Mouse (Mus musculus) cortical plate, adult 2 months (tissue): Measurements from ENCODE around the gene Olfr73. TPM values are rescaled to one million over a fixed set of nuclear protein-coding genes. Genes with fewer than 3 reads are reported as not detected.
"Not testable (repeated sequence)": the region's sequence is repeated elsewhere in the genome, so short reads cannot be mapped to it uniquely, and the experiment has no call there.

Source experiments
- H3K27ac ChIP-seq: fragments of 200-500 bp; 2 replicates; pipeline ENCODE4 v1.5.1; 2012; ENCODE audit warnings: low read length, control low read depth, inconsistent platforms; ENCODE audit not compliant: insufficient read depth
- H3K4me1 ChIP-seq: fragments of 200-500 bp; 2 replicates; pipeline ENCODE4 v1.6.1; 2011; ENCODE audit warnings: low read length; ENCODE audit not compliant: control insufficient read depth, insufficient read depth
- H3K4me3 ChIP-seq: fragments of 200-500 bp; 2 replicates; pipeline ENCODE4 v1.5.1; 2011; ENCODE audit warnings: mild to moderate bottlenecking, low read length, control low read depth; ENCODE audit not compliant: insufficient read depth
- CTCF ChIP-seq: fragments of 200-500 bp; IDR thresholded peaks from 2 replicates; pipeline ENCODE4 v1.5.1; 2011; ENCODE audit warnings: mild to moderate bottlenecking, control low read depth, low read length; ENCODE audit not compliant: insufficient read depth; ENCODE audit errors: extremely low read depth
- POLR2A ChIP-seq: fragments of 200-500 bp; IDR thresholded peaks from 2 replicates; pipeline ENCODE4 v1.6.1; 2011; ENCODE audit warnings: mild to moderate bottlenecking, low read length, control low read depth; ENCODE audit not compliant: insufficient read depth; ENCODE audit errors: extremely low read depth
- polyA plus RNA-seq: library from polyadenylated mRNA; depleted of rRNA; stranded (reverse); fragments of >200 nt; gene quantifications from 2 replicates; pipeline ENCODE4 v1.2.3, GENCODE M21; 2012; rRNA removed

Olfr73 gene
- not detected in 2 replicates for polyA plus RNA-seq

- Histone ChIP-seq H3K4me1 (no peaks in the 10 kb centered on the region), H3K4me3 (no peak within 1 kb of the TSS), H3K27ac (no peak within 1 kb of the TSS)
- TF ChIP-seq POLR2A (no peak), CTCF (no peak)
Measured at GRCm38 (mm10) chr2:88037599-88037998, at the start of gene Olfr73. Gene Olfr73 (minus strand): TSS chr2:88037699.

- no peaks in the 10 kb centered on the region for H3K4me1 ChIP-seq
- no peak for TF ChIP-seq CTCF
- no peak for TF ChIP-seq POLR2A
- H3K4me3 ChIP-seq = no peak within 1 kb of the TSS
- H3K27ac ChIP-seq = no peak within 1 kb of the TSS
Measured at GRCm38 (mm10) chr2:88071730-88072129, 34.2 kb upstream of the Olfr73 start, which contains the start of gene Olfr1163. Gene Olfr1163 (minus strand): TSS chr2:88071830.

GRCm38 (mm10) chr2:88063587-88063986 lies 26.1 kb upstream of the Olfr73 start:
- no peaks in the 10 kb centered on the region for H3K4me1 ChIP-seq
- H3K4me3 ChIP-seq = no peak overlapping the region
- no peak overlapping the region for H3K27ac ChIP-seq
- TF ChIP-seq CTCF (no peak), POLR2A (no peak)

GRCm38 (mm10) chr2:88051029-88051428 lies 13.5 kb upstream of the Olfr73 start, which contains the start of gene Olfr1162:
Gene Olfr1162 (minus strand): TSS chr2:88051129.
- Histone ChIP-seq H3K27ac (no peak within 1 kb of the TSS), H3K4me1 (no peaks in the 10 kb centered on the region), H3K4me3 (no peak within 1 kb of the TSS)
- TF ChIP-seq POLR2A (no peak), CTCF (no peak)

GRCm38 (mm10) chr2:88022474-88022873 lies 15.0 kb downstream of the Olfr73 start, which contains the start of gene Olfr1161:
Gene Olfr1161 (plus strand): TSS chr2:88022774.
- not testable (repeated sequence) for H3K27ac ChIP-seq, H3K4me1 ChIP-seq, H3K4me3 ChIP-seq

GRCm38 (mm10) chr2:88007515-88008318 lies 29.8 kb downstream of the Olfr73 start, which contains the start of gene Olfr1160:
Gene Olfr1160 (minus strand): TSS chr2:88008268.
- TF ChIP-seq POLR2A (no peak), CTCF (no peak)
- no peak within 1 kb of the TSS for H3K4me3 ChIP-seq
- H3K4me1 ChIP-seq = no peaks in the 10 kb centered on the region
- H3K27ac ChIP-seq = no peak within 1 kb of the TSS

- H3K4me1 ChIP-seq = no peaks in the 10 kb centered on the region
- H3K27ac ChIP-seq = no peak within 1 kb of the TSS
- TF ChIP-seq CTCF (no peak), POLR2A (no peak)
- H3K4me3 ChIP-seq = no peak within 1 kb of the TSS
Measured at GRCm38 (mm10) chr2:87989813-87990212, 47.7 kb downstream of the Olfr73 start, which contains the start of gene Olfr1158. Gene Olfr1158 (plus strand): TSS chr2:87990113.

Other genes with a start within 250 kb of the Olfr73 start
- gene Olfr1143, start 237.1 kb downstream of the Olfr73 start, polyA plus RNA-seq = not detected in 2 replicates
- gene Olfr1145, start 227.9 kb downstream of the Olfr73 start, polyA plus RNA-seq = not detected in 2 replicates
- gene Olfr1148, start 207.2 kb downstream of the Olfr73 start, polyA plus RNA-seq = not detected in 2 replicates
- gene Olfr1150-ps1, start 193.7 kb downstream of the Olfr73 start, polyA plus RNA-seq = not detected in 2 replicates
- not detected in 2 replicates for gene Olfr1151, start 181.8 kb downstream of the Olfr73 start, polyA plus RNA-seq
- not detected in 2 replicates for gene Olfr1152, start 171.2 kb downstream of the Olfr73 start, polyA plus RNA-seq
- not detected in 2 replicates for gene Olfr1153, start 142.7 kb downstream of the Olfr73 start, polyA plus RNA-seq
- gene Olfr1154, start 132.5 kb downstream of the Olfr73 start, polyA plus RNA-seq = not detected in 2 replicates
- gene Olfr1155, start 92.6 kb downstream of the Olfr73 start, polyA plus RNA-seq = not detected in 2 replicates
- gene Olfr1156, start 84.6 kb downstream of the Olfr73 start, polyA plus RNA-seq = not detected in 2 replicates
- gene Olfr1157, start 69.4 kb downstream of the Olfr73 start, polyA plus RNA-seq = not detected in 2 replicates
- not detected in 2 replicates for gene Olfr74, start 63.0 kb downstream of the Olfr73 start, polyA plus RNA-seq
- not detected in 2 replicates for gene Olfr1158, start 47.6 kb downstream of the Olfr73 start, polyA plus RNA-seq
- gene Olfr1160, start 29.4 kb downstream of the Olfr73 start, polyA plus RNA-seq = not detected in 2 replicates
- gene Olfr1161, start 14.9 kb downstream of the Olfr73 start, polyA plus RNA-seq = not detected in 2 replicates
- not detected in 2 replicates for gene Olfr1162, start 13.4 kb upstream of the Olfr73 start, polyA plus RNA-seq
- not detected in 2 replicates for gene Olfr1163, start 34.1 kb upstream of the Olfr73 start, polyA plus RNA-seq
- not detected in 2 replicates for gene Olfr1164, start 56.3 kb upstream of the Olfr73 start, polyA plus RNA-seq
- not detected in 2 replicates for gene Olfr1166, start 90.6 kb upstream of the Olfr73 start, polyA plus RNA-seq
- not detected in 2 replicates for gene Olfr1167, start 117.5 kb upstream of the Olfr73 start, polyA plus RNA-seq
- not detected in 2 replicates for gene Olfr1168, start 144.2 kb upstream of the Olfr73 start, polyA plus RNA-seq
- gene Olfr1170, start 190.6 kb upstream of the Olfr73 start, polyA plus RNA-seq = not detected in 2 replicates
- gene Olfr1173, start 242.2 kb upstream of the Olfr73 start, polyA plus RNA-seq = not detected in 2 replicates